Mouse (Mus musculus) ES-Bruce4 (cell line): ENCODE results near the gene Mycl. TPM values are rescaled to one million over a fixed set of nuclear protein-coding genes. Genes with fewer than 3 reads are reported as not detected.
A peak's percentile ranks its signal among the peaks of the same experiment; 100 is the strongest.

ENCODE experiments used
- H3K27ac ChIP-seq: 2 replicates; pipeline ENCODE4 v1.5.1; 2012; ENCODE audit warnings: low read length, inconsistent platforms; ENCODE audit not compliant: insufficient read depth
- H3K27me3 ChIP-seq: 2 replicates; pipeline ENCODE4 v1.6.1; 2012; ENCODE audit warnings: mild to moderate bottlenecking, low read length, inconsistent platforms; ENCODE audit not compliant: control insufficient read depth, poor library complexity, insufficient read depth, severe bottlenecking
- H3K36me3 ChIP-seq: 2 replicates; pipeline ENCODE4 v1.6.1; 2012; ENCODE audit warnings: inconsistent platforms, mild to moderate bottlenecking, low read length, moderate library complexity; ENCODE audit not compliant: control insufficient read depth, poor library complexity, insufficient read depth, severe bottlenecking
- H3K4me1 ChIP-seq: one replicate; pipeline ENCODE4 v1.8.1; 2011; ENCODE audit warnings: low read length; ENCODE audit not compliant: control insufficient read depth, insufficient read depth
- H3K4me3 ChIP-seq: 2 replicates; pipeline ENCODE4 v1.5.1; 2011; ENCODE audit warnings: low read depth, mild to moderate bottlenecking, low read length
- H3K9ac ChIP-seq: 2 replicates; pipeline ENCODE4 v1.6.1; 2012; ENCODE audit warnings: low read depth, mild to moderate bottlenecking, inconsistent platforms; ENCODE audit not compliant: poor library complexity, severe bottlenecking
- H3K9me3 ChIP-seq: replicated peaks from 2 replicates; pipeline ENCODE4 v1.6.1; 2012; ENCODE audit warnings: mild to moderate bottlenecking, low read length, inconsistent platforms; ENCODE audit not compliant: control insufficient read depth, poor library complexity, insufficient read depth, severe bottlenecking
- CTCF ChIP-seq: IDR thresholded peaks from one replicate; pipeline ENCODE4 v1.8.1; 2011; ENCODE audit warnings: low read depth, low read length
- EP300 ChIP-seq: IDR thresholded peaks from 2 replicates; pipeline ENCODE4 v1.6.1; 2011; ENCODE audit warnings: low read depth, low read length; ENCODE audit not compliant: insufficient read depth
- POLR2A ChIP-seq: IDR thresholded peaks from one replicate; pipeline ENCODE4 v1.8.1; 2011; ENCODE audit warnings: low read length; ENCODE audit not compliant: insufficient read depth
- polyA plus RNA-seq: library from polyadenylated mRNA; stranded (reverse); fragments of >200 nt; gene quantifications from 2 replicates; pipeline ENCODE4 v1.2.4, GENCODE M21; 2011; ENCODE audit warnings: low read depth; ENCODE audit not compliant: missing spikeins, insufficient read depth, insufficient read length

Gene Mycl
- polyA plus RNA-seq = 16.8 and 17.1 TPM in 2 replicates

DNA sequence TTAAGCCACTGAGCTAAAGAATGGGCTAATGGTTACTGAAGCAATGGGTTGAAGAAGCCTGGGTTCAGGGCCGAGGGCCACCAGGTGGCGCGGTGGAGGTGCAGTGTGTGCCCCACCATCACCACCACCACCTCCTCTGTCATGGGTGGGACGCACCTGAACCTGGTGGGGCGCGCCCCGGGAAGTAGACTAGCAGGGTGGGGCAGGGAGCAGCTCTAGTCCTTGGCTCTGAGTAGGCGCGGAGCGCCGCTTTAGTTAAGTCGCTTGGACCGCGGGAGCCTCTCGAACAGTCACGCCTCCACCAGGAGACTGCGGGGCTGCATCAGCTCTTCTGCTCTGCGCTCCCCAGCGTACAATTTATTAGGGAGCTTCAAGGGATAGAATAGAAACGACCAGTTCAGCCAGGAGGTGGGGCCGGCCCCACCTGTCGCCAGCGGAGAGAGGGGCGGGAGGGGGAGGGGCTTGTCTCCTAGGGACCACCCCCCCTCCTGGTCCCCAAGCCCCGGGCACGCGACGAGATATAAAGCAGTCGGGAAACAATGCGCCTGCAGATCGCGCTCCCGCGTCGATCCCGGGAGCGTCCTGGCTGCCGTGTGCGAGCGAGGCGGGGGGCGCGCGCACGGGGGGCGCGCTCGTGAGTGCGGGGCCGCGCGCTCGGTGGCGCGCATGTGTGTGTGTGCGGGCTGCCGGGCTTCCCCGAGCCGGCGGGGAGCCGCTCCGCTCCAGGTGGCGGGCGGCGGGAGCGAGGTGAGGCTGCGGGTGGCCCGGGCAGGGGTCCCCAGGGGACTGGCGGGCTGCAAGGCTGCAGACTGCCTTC is at the start of gene Mycl:
Mycl (plus strand) TSS at position 249 of the 817 bp plus-strand sequence.
- TF ChIP-seq CTCF (peak; percentile 83), POLR2A (no peak)
- Histone ChIP-seq H3K36me3 (no peaks in the 10 kb centered on the region), H3K4me1 (peaks cover 3% of the 10 kb centered on the region), H3K27ac (no peak within 1 kb of the TSS), H3K9ac (peak within 1 kb of the TSS; percentile 78), H3K27me3 (no peaks in the 10 kb centered on the region), H3K9me3 (no peaks in the 10 kb centered on the region), H3K4me3 (peak within 1 kb of the TSS; percentile 88)

DNA sequence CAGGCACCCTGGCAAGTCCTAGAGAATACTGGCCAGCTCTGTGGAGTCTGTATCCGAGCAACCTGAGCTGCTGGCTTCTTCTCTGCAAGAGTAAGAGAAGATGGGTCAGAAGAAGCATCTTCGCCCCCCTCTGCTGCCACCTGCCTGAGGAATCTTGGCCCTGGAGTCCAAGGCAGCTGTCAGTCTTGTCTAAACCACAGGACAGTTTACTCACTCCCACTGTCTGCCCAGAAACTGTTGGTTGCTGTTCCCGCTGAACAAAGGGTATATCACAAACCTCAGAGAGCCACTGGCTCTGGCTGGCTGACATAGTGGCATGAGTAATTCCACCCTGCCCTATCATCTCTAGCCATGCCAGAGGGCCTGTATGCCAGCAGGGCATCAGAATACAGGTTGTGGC is 48.2 kb upstream of the Mycl start:
- H3K27ac ChIP-seq = no peak overlapping the region
- no peak for TF ChIP-seq POLR2A
- no peak for TF ChIP-seq EP300
- no peak for TF ChIP-seq CTCF
- H3K9ac ChIP-seq = no peak overlapping the region
- H3K4me1 ChIP-seq = no peaks in the 10 kb centered on the region
- H3K36me3 ChIP-seq = no peaks in the 10 kb centered on the region
- H3K4me3 ChIP-seq = no peak overlapping the region
- no peaks in the 10 kb centered on the region for H3K27me3 ChIP-seq
- no peaks in the 10 kb centered on the region for H3K9me3 ChIP-seq

DNA sequence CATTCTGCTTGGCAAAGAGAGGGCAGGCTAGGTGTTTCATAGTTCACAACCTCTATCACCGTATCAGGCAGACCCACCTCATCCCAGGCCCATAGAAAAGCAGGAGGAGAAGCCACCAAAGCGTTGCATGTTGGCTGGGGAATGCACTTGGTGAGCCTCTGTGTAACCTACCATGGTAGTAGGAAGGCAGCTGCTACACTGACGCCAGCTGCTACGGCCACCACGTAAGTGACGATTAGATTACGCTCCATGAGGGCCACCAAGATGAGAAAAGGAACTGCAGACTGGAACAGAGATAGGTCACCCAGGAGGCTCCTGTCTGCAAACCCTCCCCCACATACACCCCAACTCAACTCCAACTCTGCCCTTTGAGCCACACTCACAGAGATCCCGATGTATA is 46.4 kb upstream of the Mycl start:
- Histone ChIP-seq H3K27ac (no peak overlapping the region), H3K36me3 (no peaks in the 10 kb centered on the region), H3K9me3 (no peaks in the 10 kb centered on the region), H3K4me3 (no peak overlapping the region), H3K9ac (no peak overlapping the region), H3K4me1 (no peaks in the 10 kb centered on the region), H3K27me3 (no peaks in the 10 kb centered on the region)
- TF ChIP-seq POLR2A (no peak), CTCF (no peak), EP300 (no peak)

DNA sequence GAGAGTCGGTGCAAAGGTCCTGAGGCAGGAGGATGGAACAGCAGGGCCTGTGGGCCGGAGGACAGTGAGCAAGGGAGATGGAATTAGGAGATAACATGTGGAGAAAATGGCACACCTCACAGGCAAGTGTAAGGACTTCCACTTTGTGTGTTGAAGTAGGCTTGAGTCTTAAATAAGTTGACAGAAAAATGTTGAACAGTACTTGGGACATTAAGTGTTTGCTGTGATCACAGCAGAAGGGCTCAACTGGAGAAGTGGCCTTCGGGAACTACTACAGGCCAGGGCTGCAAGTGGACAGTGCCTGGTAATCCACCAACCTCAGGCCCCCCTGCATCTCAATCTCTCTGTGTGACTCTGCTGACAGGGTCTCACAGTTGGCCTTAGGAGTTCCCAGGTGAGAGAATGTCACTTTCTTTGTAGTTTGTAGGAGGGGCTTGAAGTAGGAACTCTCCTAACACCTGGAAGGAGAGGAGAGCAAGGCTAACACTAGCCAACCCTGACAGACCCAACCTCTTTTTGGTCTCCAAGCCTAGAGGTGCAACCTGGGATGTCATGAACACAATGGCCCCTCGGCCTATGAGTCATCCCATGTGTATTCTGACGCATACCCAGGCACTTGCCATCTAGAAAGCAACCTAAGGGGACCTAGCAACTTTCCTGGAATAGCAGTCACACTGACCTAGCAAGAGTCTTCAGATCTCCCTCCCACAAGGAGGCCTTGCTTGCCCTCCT is 40.6 kb upstream of the Mycl start:
- Histone ChIP-seq H3K9me3 (no peaks in the 10 kb centered on the region), H3K36me3 (no peaks in the 10 kb centered on the region), H3K27me3 (peaks cover 2% of the 10 kb centered on the region; the same call in 1 of the 2 replicates), H3K4me1 (no peaks in the 10 kb centered on the region), H3K4me3 (no peak overlapping the region), H3K9ac (no peak overlapping the region), H3K27ac (no peak overlapping the region)
- TF ChIP-seq EP300 = no peak
- no peak for TF ChIP-seq POLR2A
- no peak for TF ChIP-seq CTCF

DNA sequence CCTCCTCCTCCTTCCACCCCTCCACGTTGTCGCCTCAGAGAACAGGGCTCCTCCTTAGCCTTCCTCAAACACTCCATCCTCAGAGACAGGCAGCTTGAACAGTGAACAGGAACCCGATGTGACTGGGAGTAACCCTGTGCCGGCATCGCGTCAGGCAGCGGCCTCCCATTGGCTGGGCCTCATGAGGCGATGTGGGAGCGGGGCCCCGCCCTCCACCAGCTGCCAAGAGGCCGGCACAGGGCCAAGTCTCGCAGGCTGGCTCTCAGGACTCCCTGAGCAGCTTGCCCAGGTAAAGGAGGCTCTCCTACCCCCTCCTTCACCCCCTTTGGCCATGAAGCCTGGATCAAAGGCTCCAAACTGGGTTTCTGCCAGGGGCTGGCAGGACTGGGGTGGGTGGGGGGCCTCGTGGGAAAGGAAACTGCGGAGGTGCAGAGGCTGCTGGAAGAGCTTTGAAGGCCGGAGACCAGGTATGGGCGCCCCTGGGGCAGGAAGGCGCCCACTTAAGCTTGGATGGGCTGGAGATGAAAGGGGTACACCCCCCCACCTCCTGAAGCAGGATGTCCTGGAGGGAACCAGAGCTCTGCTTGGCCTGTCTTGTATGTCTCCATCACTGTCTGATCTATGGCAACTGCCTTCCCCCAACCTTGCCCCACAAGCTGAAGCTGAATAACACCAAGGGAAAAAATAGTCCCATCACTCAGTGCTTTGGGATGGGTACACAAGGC is 39.9 kb upstream of the Mycl start:
- Histone ChIP-seq H3K4me3 (no peak overlapping the region), H3K27ac (no peak overlapping the region), H3K9me3 (no peaks in the 10 kb centered on the region), H3K9ac (0 out of 2 replicates have a peak overlapping the region, but pooled peaks have one; percentile 17), H3K36me3 (no peaks in the 10 kb centered on the region), H3K4me1 (no peaks in the 10 kb centered on the region), H3K27me3 (peaks cover 7% of the 10 kb centered on the region)
- TF ChIP-seq EP300 (no peak), CTCF (no peak), POLR2A (no peak)
